Mouse (Mus musculus): Measurements from ENCODE around the gene BC030867.

DNA sequence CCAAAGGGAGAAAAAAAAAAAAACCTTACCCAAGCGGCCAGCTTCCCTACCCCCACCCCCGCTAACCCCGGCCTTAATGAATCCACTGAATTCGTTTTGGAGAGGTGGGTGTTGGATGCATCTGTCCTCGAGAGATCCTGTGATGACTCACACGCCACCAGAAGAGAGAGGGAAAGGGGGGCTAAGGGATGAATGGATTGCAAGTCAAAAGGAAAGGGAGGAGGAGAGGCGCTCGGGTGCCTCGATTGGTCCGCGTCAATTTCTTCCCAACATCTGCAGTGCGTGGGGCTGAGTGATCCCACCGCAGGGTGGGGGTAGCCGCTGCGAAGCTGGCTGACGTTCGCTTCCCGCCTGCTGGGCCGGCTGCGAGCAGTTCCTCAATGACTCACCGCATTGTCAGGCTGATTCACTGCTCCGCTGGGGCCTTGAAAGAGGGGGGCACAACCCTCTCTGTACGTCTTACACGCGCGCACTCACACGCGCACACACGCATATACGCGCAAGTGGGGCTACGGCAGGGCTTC is 3.7 kb upstream of the BC030867 start:
- TF ChIP-seq CTCF (conservative IDR thresholded peaks at IDR 0.05; ENCODE audit: low read length) (no peak), POU5F1 (IDR thresholded peaks at IDR 0.05; ENCODE audit: borderline replicate concordance, low read length) (no peak)
